Mouse (Mus musculus) hindbrain, embryonic 10.5 days (tissue): Measurements from ENCODE around the gene Sgcd. TPM values are rescaled to one million over a fixed set of nuclear protein-coding genes. Genes with fewer than 3 reads are reported as not detected.

ENCODE experiments used
- DNase-seq: peaks from one replicate; pipeline ENCODE4 v3.0.0-alpha.2; 2017; ENCODE audit warnings: low spot score
- H3K27ac ChIP-seq: fragments of 300-500 bp; sonication (generic); 2 replicates; pipeline ENCODE4 v1.5.1; 2016; ENCODE audit warnings: mild to moderate bottlenecking, moderate library complexity
- H3K27me3 ChIP-seq: fragments of 300-500 bp; sonication (generic); 2 replicates; pipeline ENCODE4 v1.6.1; 2016; ENCODE audit warnings: mild to moderate bottlenecking; ENCODE audit not compliant: poor library complexity, insufficient read depth, severe bottlenecking
- H3K36me3 ChIP-seq: fragments of 300-500 bp; sonication (generic); 2 replicates; pipeline ENCODE4 v1.6.1; 2016; ENCODE audit warnings: mild to moderate bottlenecking, moderate library complexity
- H3K4me1 ChIP-seq: fragments of 300-500 bp; sonication (generic); replicated peaks from 2 replicates; pipeline ENCODE4 v1.6.1; 2016; ENCODE audit warnings: mild to moderate bottlenecking
- H3K4me3 ChIP-seq: fragments of 300-500 bp; sonication (generic); 2 replicates; pipeline ENCODE4 v1.5.1; 2016; ENCODE audit warnings: mild to moderate bottlenecking, moderate library complexity
- H3K9me3 ChIP-seq: fragments of 300-500 bp; sonication (generic); 2 replicates; pipeline ENCODE4 v1.6.1; 2016; ENCODE audit warnings: mild to moderate bottlenecking, moderate library complexity
- WGBS: fragments of 180-500 bp; shearing (Covaris S2); methylation state at CpG from one replicate; pipeline ENCODE4 v1.1.7; 2016; 5-methylcytosine and 5-hydroxymethylcytosine counted together
- polyA plus RNA-seq: library from polyadenylated mRNA; unstranded; fragments of >200 nt; fragmentation: Nextera tagmentation; extraction: Ambion mirVana; gene quantifications from 2 replicates; pipeline ENCODE4 v1.2.1, GENCODE M21; 2016

Gene Sgcd
- polyA plus RNA-seq, 1 experiment from 2014 or later = 1.5 TPM

- no peak overlapping the region for H3K27ac ChIP-seq
- H3K9me3 ChIP-seq = no peaks in the 10 kb centered on the region
- H3K36me3 ChIP-seq = no peaks in the 10 kb centered on the region
- no peaks in the 10 kb centered on the region for H3K27me3 ChIP-seq
- WGBS = 90% methylated on average over 4 of the region's 4 CpGs
- no peak for DNase-seq
- no peaks in the 10 kb centered on the region for H3K4me1 ChIP-seq
- H3K4me3 ChIP-seq = no peak overlapping the region
Measured at GRCm38 (mm10) chr11:47759015-47759414, 229.8 kb downstream of the Sgcd start.

- H3K4me3 ChIP-seq = no peak overlapping the region
- WGBS = 82% methylated on average over 2 of the region's 2 CpGs
- H3K4me1 ChIP-seq = no peaks in the 10 kb centered on the region
- no peak overlapping the region for H3K27ac ChIP-seq
- H3K36me3 ChIP-seq = no peaks in the 10 kb centered on the region
- H3K27me3 ChIP-seq = no peaks in the 10 kb centered on the region
- no peaks in the 10 kb centered on the region for H3K9me3 ChIP-seq
- DNase-seq = no peak
Measured at GRCm38 (mm10) chr11:47742806-47743205, 246.0 kb downstream of the Sgcd start.

- 83% methylated on average over 8 of the region's 8 CpGs for WGBS
- no peaks in the 10 kb centered on the region for H3K27me3 ChIP-seq
Measured at GRCm38 (mm10) chr11:47704930-47705787, 283.6 kb downstream of the Sgcd start.

GRCm38 (mm10) chr11:47695611-47696010 is 293.2 kb downstream of the Sgcd start:
- no peaks in the 10 kb centered on the region for H3K9me3 ChIP-seq
- no peaks in the 10 kb centered on the region for H3K27me3 ChIP-seq
- 17% methylated on average over 1 of the region's 1 CpGs for WGBS
- H3K4me1 ChIP-seq = no peaks in the 10 kb centered on the region; the same call in 1 of the 2 replicates
- DNase-seq = no peak
- H3K27ac ChIP-seq = no peak overlapping the region
- H3K4me3 ChIP-seq = no peak overlapping the region
- no peaks in the 10 kb centered on the region for H3K36me3 ChIP-seq

More at GRCm38 (mm10) chr11:47704930-47705787, 283.6 kb downstream of the Sgcd start:
- no peak overlapping the region for H3K27ac ChIP-seq
- DNase-seq = no peak
- no peaks in the 10 kb centered on the region for H3K36me3 ChIP-seq
- no peaks in the 10 kb centered on the region for H3K9me3 ChIP-seq
- H3K4me3 ChIP-seq = no peak overlapping the region
- peaks cover 5% of the 10 kb centered on the region; the same call in 1 of the 2 replicates for H3K4me1 ChIP-seq

- H3K27ac ChIP-seq = no peak overlapping the region
- H3K27me3 ChIP-seq = no peaks in the 10 kb centered on the region
- H3K9me3 ChIP-seq = no peaks in the 10 kb centered on the region
- peak; percentile 40 for DNase-seq
- H3K4me1 ChIP-seq = peaks cover 4% of the 10 kb centered on the region; the same call in 1 of the 2 replicates
- H3K36me3 ChIP-seq = no peaks in the 10 kb centered on the region
- H3K4me3 ChIP-seq = no peak overlapping the region
- WGBS = 0% methylated on average over 1 of the region's 1 CpGs
Measured at GRCm38 (mm10) chr11:47658135-47658534, 330.6 kb downstream of the Sgcd start.

- no peak overlapping the region for H3K27ac ChIP-seq
- H3K4me1 ChIP-seq = peaks cover 17% of the 10 kb centered on the region
- H3K27me3 ChIP-seq = no peaks in the 10 kb centered on the region
- no peaks in the 10 kb centered on the region for H3K9me3 ChIP-seq
- DNase-seq = no peak
- H3K4me3 ChIP-seq = no peak overlapping the region
- H3K36me3 ChIP-seq = no peaks in the 10 kb centered on the region
Measured at GRCm38 (mm10) chr11:47645911-47646310, 342.9 kb downstream of the Sgcd start.

GRCm38 (mm10) chr11:47641567-47642259 is 347.1 kb downstream of the Sgcd start:
- Histone ChIP-seq H3K27me3 (no peaks in the 10 kb centered on the region), H3K4me1 (peaks cover 28% of the 10 kb centered on the region), H3K27ac (peak overlapping the region; percentile 77), H3K4me3 (no peak overlapping the region), H3K9me3 (no peaks in the 10 kb centered on the region), H3K36me3 (no peaks in the 10 kb centered on the region)
- DNase-seq = no peak
- WGBS = 44% methylated on average over 2 of the region's 2 CpGs

GRCm38 (mm10) chr11:47640556-47640955 is 348.2 kb downstream of the Sgcd start:
- H3K27me3 ChIP-seq = no peaks in the 10 kb centered on the region
- peaks cover 28% of the 10 kb centered on the region for H3K4me1 ChIP-seq
- H3K36me3 ChIP-seq = no peaks in the 10 kb centered on the region
- H3K4me3 ChIP-seq = no peak overlapping the region
- DNase-seq = peak; percentile 48
- 18% methylated on average over 1 of the region's 1 CpGs for WGBS
- no peaks in the 10 kb centered on the region for H3K9me3 ChIP-seq
- peak overlapping the region; percentile 77 for H3K27ac ChIP-seq

GRCm38 (mm10) chr11:47630186-47630585 is 358.6 kb downstream of the Sgcd start:
- WGBS = 89% methylated on average over 2 of the region's 2 CpGs
- H3K4me3 ChIP-seq = no peak overlapping the region

GRCm38 (mm10) chr11:47609892-47610291 is 378.9 kb downstream of the Sgcd start:
- H3K9me3 ChIP-seq = no peaks in the 10 kb centered on the region
- WGBS = 79% methylated on average over 4 of the region's 4 CpGs
- DNase-seq = no peak
- no peaks in the 10 kb centered on the region for H3K36me3 ChIP-seq
- H3K4me1 ChIP-seq = no peaks in the 10 kb centered on the region
- H3K4me3 ChIP-seq = no peak overlapping the region
- no peaks in the 10 kb centered on the region for H3K27me3 ChIP-seq
- H3K27ac ChIP-seq = no peak overlapping the region

More at GRCm38 (mm10) chr11:47630186-47630585, 358.6 kb downstream of the Sgcd start:
- no peaks in the 10 kb centered on the region for H3K27me3 ChIP-seq
- H3K36me3 ChIP-seq = no peaks in the 10 kb centered on the region
- H3K4me1 ChIP-seq = peaks cover 3% of the 10 kb centered on the region; the same call in 1 of the 2 replicates
- no peak overlapping the region for H3K27ac ChIP-seq
- no peaks in the 10 kb centered on the region for H3K9me3 ChIP-seq
- no peak for DNase-seq

GRCm38 (mm10) chr11:47574635-47575034 is 414.1 kb downstream of the Sgcd start:
- H3K27me3 ChIP-seq = no peaks in the 10 kb centered on the region
- no peaks in the 10 kb centered on the region for H3K9me3 ChIP-seq
- no peaks in the 10 kb centered on the region for H3K4me1 ChIP-seq
- no peak for DNase-seq
- no peaks in the 10 kb centered on the region for H3K36me3 ChIP-seq
- no peak overlapping the region for H3K27ac ChIP-seq
- WGBS = 78% methylated on average over 4 of the region's 4 CpGs
- H3K4me3 ChIP-seq = no peak overlapping the region

GRCm38 (mm10) chr11:47568488-47568887 is 420.3 kb downstream of the Sgcd start:
- Histone ChIP-seq H3K36me3 (no peaks in the 10 kb centered on the region), H3K4me3 (no peak overlapping the region), H3K4me1 (no peaks in the 10 kb centered on the region), H3K27me3 (no peaks in the 10 kb centered on the region), H3K27ac (no peak overlapping the region), H3K9me3 (no peaks in the 10 kb centered on the region)
- 86% methylated on average over 1 of the region's 1 CpGs for WGBS
- DNase-seq = no peak

GRCm38 (mm10) chr11:47566156-47566555 is 422.6 kb downstream of the Sgcd start:
- Histone ChIP-seq H3K27me3 (no peaks in the 10 kb centered on the region), H3K4me1 (no peaks in the 10 kb centered on the region), H3K9me3 (no peaks in the 10 kb centered on the region), H3K36me3 (no peaks in the 10 kb centered on the region), H3K4me3 (no peak overlapping the region), H3K27ac (no peak overlapping the region)
- WGBS = 85% methylated on average over 3 of the region's 3 CpGs
- no peak for DNase-seq
